Mouse (Mus musculus) liver, embryonic 16.5 days (tissue): ENCODE measurements around the gene Lcn4. TPM values are rescaled to one million over a fixed set of nuclear protein-coding genes. Genes with fewer than 3 reads are reported as not detected.

ENCODE experiments used
- ATAC-seq: fragments of 200-750 bp; cut with Nextera tagmentation; 2 replicates; pipeline ENCODE4 v1.8.0; 2017; ENCODE audit warnings: low read depth, mild to moderate bottlenecking, moderate number of reproducible peaks, moderate library complexity
- H3K27ac ChIP-seq: fragments of 300-500 bp; sonication (generic); 2 replicates; pipeline ENCODE4 v1.5.1; 2014; ENCODE audit warnings: mild to moderate bottlenecking, low read length
- H3K27me3 ChIP-seq: fragments of 300-500 bp; sonication (generic); 2 replicates; pipeline ENCODE4 v1.6.1; 2014; ENCODE audit warnings: low read depth, low read length, mixed read lengths; ENCODE audit not compliant: control insufficient read depth, insufficient read depth
- H3K36me3 ChIP-seq: fragments of 300-500 bp; sonication (generic); 2 replicates; pipeline ENCODE4 v1.6.1; 2014; ENCODE audit warnings: mild to moderate bottlenecking; ENCODE audit not compliant: control insufficient read depth, insufficient read depth
- H3K4me1 ChIP-seq: fragments of 300-500 bp; sonication (generic); 2 replicates; pipeline ENCODE4 v1.6.1; 2014; ENCODE audit warnings: low read depth, low read length, mixed read lengths; ENCODE audit not compliant: control insufficient read depth
- H3K4me2 ChIP-seq: fragments of 300-500 bp; sonication (generic); 2 replicates; pipeline ENCODE4 v1.6.1; 2014; ENCODE audit warnings: low read depth, low read length, mixed read lengths
- H3K4me3 ChIP-seq: fragments of 300-500 bp; sonication (generic); 2 replicates; pipeline ENCODE4 v1.5.1; 2014; ENCODE audit warnings: low read depth, mild to moderate bottlenecking, low read length
- H3K9ac ChIP-seq: fragments of 300-500 bp; sonication (generic); 2 replicates; pipeline ENCODE4 v1.6.1; 2014; ENCODE audit warnings: low read depth, low read length
- H3K9me3 ChIP-seq: fragments of 300-500 bp; sonication (generic); replicated peaks from 2 replicates; pipeline ENCODE4 v1.6.1; 2016; ENCODE audit warnings: low read length; ENCODE audit not compliant: control insufficient read depth
- WGBS: fragments of 180-500 bp; shearing (Covaris S2); extraction: QIAGEN DNeasy Blood & Tissue Kit; methylation state at CpG from one replicate; pipeline ENCODE4 v1.1.7; 2014; ENCODE audit not compliant: insufficient replicate concordance; 5-methylcytosine and 5-hydroxymethylcytosine counted together
- polyA plus RNA-seq: library from polyadenylated mRNA; unstranded; fragments of >200 nt; fragmentation: Nextera tagmentation; extraction: Ambion mirVana; gene quantifications from 2 replicates; pipeline ENCODE4 v1.2.1, GENCODE M21; 2015

Lcn4 gene
- polyA plus RNA-seq, 1 experiment from 2014 or later: not detected

DNA sequence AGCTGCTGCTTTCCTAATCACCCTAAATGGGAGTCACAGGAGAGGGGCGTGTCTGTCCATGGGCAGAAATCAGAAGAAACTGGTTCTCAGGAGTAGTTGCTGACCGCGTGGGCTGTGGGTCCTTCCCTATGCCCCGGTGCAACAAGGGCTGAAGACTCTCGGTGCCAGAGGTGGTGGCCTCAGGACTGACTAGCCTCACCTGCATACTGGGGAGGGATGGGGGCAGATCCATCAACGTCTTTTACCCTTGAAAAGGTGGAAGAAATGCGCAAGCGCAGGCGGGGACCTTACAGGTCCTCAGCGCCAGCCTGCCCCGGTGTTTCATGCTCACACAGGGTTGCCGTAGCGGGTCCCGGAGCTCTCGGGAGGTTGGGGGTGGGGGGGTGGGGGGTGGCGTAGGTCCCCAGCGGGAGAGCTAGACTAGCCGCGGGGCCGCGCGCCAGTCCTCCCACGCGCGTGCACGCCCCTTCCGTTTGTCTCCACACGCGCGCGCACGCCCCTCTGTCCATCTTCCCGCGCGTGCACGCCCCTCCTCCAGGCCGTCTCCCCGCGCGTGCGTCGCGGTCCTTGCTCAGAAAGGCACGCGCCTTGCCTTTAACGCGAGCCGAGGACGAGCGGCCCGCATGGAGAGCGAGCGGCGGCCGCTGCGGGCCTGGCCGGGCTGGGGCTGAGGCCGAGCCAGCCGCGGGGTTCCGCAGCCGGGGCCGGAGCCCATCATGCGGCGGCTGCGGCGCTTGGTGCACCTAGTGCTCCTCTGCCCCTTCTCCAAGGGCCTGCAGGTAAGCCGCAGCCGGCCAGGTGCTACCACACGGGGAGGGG is 43.0 kb downstream of the Lcn4 start, which contains the start of gene Fam69b:
TSS of gene Fam69b (plus strand) at position 537 of the 819 bp plus-strand sequence.
- Histone ChIP-seq H3K9ac (peak within 1 kb of the TSS; percentile 55; the same call in 1 of the 2 replicates), H3K4me3 (peak within 1 kb of the TSS; percentile 58), H3K27ac (no peak within 1 kb of the TSS), H3K4me1 (no peaks in the 10 kb centered on the region), H3K27me3 (peaks cover 21% of the 10 kb centered on the region), H3K4me2 (peak within 1 kb of the TSS; percentile 80), H3K36me3 (no peaks in the 10 kb centered on the region), H3K9me3 (no peaks in the 10 kb centered on the region)
- ATAC-seq: peak; percentile 27; the same call in 1 of the 2 replicates
- WGBS: under 1% methylated on average over 69 of the region's 70 CpGs

- no peaks in the 10 kb centered on the region for H3K36me3 ChIP-seq
- H3K4me3 ChIP-seq: no peak overlapping the region
- no peak overlapping the region for H3K27ac ChIP-seq
- H3K4me2 ChIP-seq: no peak overlapping the region
- ATAC-seq: no peak
- H3K9ac ChIP-seq: no peak overlapping the region
- WGBS: 39% methylated on average over 3 of the region's 3 CpGs
- no peaks in the 10 kb centered on the region for H3K9me3 ChIP-seq
- H3K4me1 ChIP-seq: no peaks in the 10 kb centered on the region
- H3K27me3 ChIP-seq: peaks cover 21% of the 10 kb centered on the region
Observed at GRCm38 (mm10) chr2:26626081-26626480, 45.0 kb downstream of the Lcn4 start.

DNA sequence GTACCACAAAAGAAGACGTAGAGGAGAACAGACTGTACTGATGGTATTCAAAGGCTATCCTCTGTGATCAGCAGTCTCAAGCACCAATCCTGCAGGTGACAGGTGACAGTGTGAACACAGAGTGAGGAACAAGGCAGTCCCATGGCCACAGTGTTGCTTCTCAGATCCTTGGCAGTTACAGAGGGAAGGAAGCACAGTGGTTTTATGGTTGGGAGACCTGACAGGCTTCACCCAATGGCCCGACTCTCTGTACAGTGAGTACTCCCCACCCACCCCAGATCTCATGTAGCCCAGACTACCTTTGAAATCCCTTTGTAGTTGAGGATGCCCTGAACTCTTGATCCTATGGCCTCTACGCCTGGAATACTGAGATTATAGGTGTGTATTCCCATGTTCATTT is 45.7 kb downstream of the Lcn4 start:
- WGBS: 42% methylated on average over 3 of the region's 3 CpGs
- ATAC-seq: no peak
- Histone ChIP-seq H3K27ac (no peak overlapping the region), H3K36me3 (no peaks in the 10 kb centered on the region), H3K9me3 (no peaks in the 10 kb centered on the region), H3K27me3 (peaks cover 21% of the 10 kb centered on the region), H3K4me1 (no peaks in the 10 kb centered on the region), H3K4me2 (no peak overlapping the region), H3K9ac (no peak overlapping the region), H3K4me3 (no peak overlapping the region)

GRCm38 (mm10) chr2:26622984-26623383 is 48.1 kb downstream of the Lcn4 start:
- H3K4me1 ChIP-seq: no peaks in the 10 kb centered on the region
- H3K4me3 ChIP-seq: no peak overlapping the region
- no peak for ATAC-seq
- H3K27ac ChIP-seq: no peak overlapping the region
- no peaks in the 10 kb centered on the region for H3K36me3 ChIP-seq
- H3K9me3 ChIP-seq: no peaks in the 10 kb centered on the region
- 40% methylated on average over 5 of the region's 5 CpGs for WGBS
- H3K27me3 ChIP-seq: peaks cover 8% of the 10 kb centered on the region
- no peak overlapping the region for H3K9ac ChIP-seq
- H3K4me2 ChIP-seq: no peak overlapping the region

GRCm38 (mm10) chr2:26621246-26621645 is 49.8 kb downstream of the Lcn4 start:
- H3K4me1 ChIP-seq: no peaks in the 10 kb centered on the region
- WGBS: 29% methylated on average over 2 of the region's 2 CpGs
- no peak overlapping the region for H3K4me3 ChIP-seq
- H3K9me3 ChIP-seq: no peaks in the 10 kb centered on the region
- H3K27me3 ChIP-seq: no peaks in the 10 kb centered on the region
- H3K9ac ChIP-seq: no peak overlapping the region
- no peak overlapping the region for H3K27ac ChIP-seq
- no peaks in the 10 kb centered on the region for H3K36me3 ChIP-seq
- ATAC-seq: no peak
- H3K4me2 ChIP-seq: no peak overlapping the region

DNA sequence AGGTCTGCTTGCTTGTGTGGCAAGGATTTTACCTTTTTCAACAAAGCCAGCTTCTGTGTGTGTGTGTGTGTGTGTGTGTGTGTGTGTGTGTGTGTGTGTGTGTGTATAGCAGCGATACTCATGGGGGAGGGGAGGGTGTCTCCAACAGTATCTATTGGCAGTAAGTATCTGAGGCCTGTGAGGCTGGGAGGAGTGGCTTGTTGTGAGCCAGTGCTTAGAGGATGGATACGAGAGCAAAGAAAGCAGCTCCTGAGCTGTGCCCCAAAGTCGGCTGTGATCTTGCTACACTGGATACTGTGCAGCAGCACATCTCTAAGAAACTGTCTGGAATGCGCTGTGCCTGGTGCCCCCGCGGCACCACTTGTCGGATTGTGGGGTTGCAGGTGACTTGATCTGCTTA is 53.2 kb downstream of the Lcn4 start:
- WGBS: 65% methylated on average over 7 of the region's 7 CpGs
- Histone ChIP-seq H3K9me3 (no peaks in the 10 kb centered on the region), H3K9ac (no peak overlapping the region), H3K36me3 (no peaks in the 10 kb centered on the region), H3K27ac (no peak overlapping the region), H3K27me3 (no peaks in the 10 kb centered on the region), H3K4me3 (no peak overlapping the region), H3K4me1 (no peaks in the 10 kb centered on the region), H3K4me2 (no peak overlapping the region)
- ATAC-seq: no peak

Other genes starting within 250 kb of the Lcn4 start
- 9.3 and 12.4 TPM in 2 replicates for gene Sec16a, start 226.1 kb downstream of the Lcn4 start, polyA plus RNA-seq
- 2.8 and 3.1 TPM in 2 replicates for gene Notch1, start 154.6 kb downstream of the Lcn4 start, polyA plus RNA-seq
- gene Egfl7, start 91.3 kb downstream of the Lcn4 start, polyA plus RNA-seq: 50.9 and 54.3 TPM in 2 replicates
- gene Gm20532, start 84.6 kb downstream of the Lcn4 start, polyA plus RNA-seq: not detected in 2 replicates
- 58.3 and 65.7 TPM in 2 replicates for gene Agpat2, start 66.9 kb downstream of the Lcn4 start, polyA plus RNA-seq
- 0.61 and 1.3 TPM in 2 replicates for gene Fam69b, start 42.8 kb downstream of the Lcn4 start, polyA plus RNA-seq
- gene Abo, start 193.7 kb upstream of the Lcn4 start, polyA plus RNA-seq: not detected in 2 replicates
- 8.7 and 9.4 TPM in 2 replicates for gene Surf6, start 231.6 kb upstream of the Lcn4 start, polyA plus RNA-seq
- 19.5 and 20.8 TPM in 2 replicates for gene Med22, start 239.4 kb upstream of the Lcn4 start, polyA plus RNA-seq
- gene Rpl7a, start 239.5 kb upstream of the Lcn4 start, polyA plus RNA-seq: 297 and 333 TPM in 2 replicates
- 17.4 and 17.9 TPM in 2 replicates for gene Surf2, start 245.1 kb upstream of the Lcn4 start, polyA plus RNA-seq
- 31.5 and 32.4 TPM in 2 replicates for gene Surf1, start 245.2 kb upstream of the Lcn4 start, polyA plus RNA-seq